Mouse (Mus musculus) ES-E14 (cell line): ENCODE data around the gene Mapkbp1. TPM values are rescaled to one million over a fixed set of nuclear protein-coding genes. Genes with fewer than 3 reads are reported as not detected.

Experiments
- DNase-seq: peaks from one replicate; pipeline ENCODE4 v3.0.0-alpha.2; 2013; ENCODE audit warnings: low read depth, low spot score
- H3K27ac ChIP-seq: 2 replicates; pipeline ENCODE4 v1.5.1; 2012; ENCODE audit warnings: low read depth, mild to moderate bottlenecking, low read length, moderate library complexity, mixed read lengths; ENCODE audit not compliant: poor library complexity, insufficient read depth, severe bottlenecking
- H3K36me3 ChIP-seq: 2 replicates; pipeline ENCODE4 v1.6.1; 2012; ENCODE audit warnings: mild to moderate bottlenecking, low read length, moderate library complexity, mixed read lengths; ENCODE audit not compliant: control insufficient read depth, poor library complexity, insufficient read depth, severe bottlenecking
- H3K4me1 ChIP-seq, 2 experiments: fragments of 150-350 bp in 1 of 2; sonication (generic) in 1 of 2; 2 replicates each; pipeline ENCODE4 v1.6.1; 2012; ENCODE audit warnings: low read length in 2 of 2, mild to moderate bottlenecking in 1 of 2, mixed read lengths in 1 of 2; ENCODE audit not compliant: control insufficient read depth in 2 of 2, insufficient read depth in 2 of 2, poor library complexity in 1 of 2
- H3K4me3 ChIP-seq, 2 experiments: fragments of 150-350 bp in 1 of 2; sonication (generic) in 1 of 2; 2 replicates each; pipeline ENCODE4 v1.5.1; 2012; ENCODE audit warnings: low read length in 2 of 2, low read depth in 1 of 2, mild to moderate bottlenecking in 1 of 2, mixed read lengths in 1 of 2; ENCODE audit not compliant: insufficient read depth in 1 of 2, poor library complexity in 1 of 2, severe bottlenecking in 1 of 2
- H3K9ac ChIP-seq: 2 replicates; pipeline ENCODE4 v1.6.1; 2012; ENCODE audit warnings: low read depth, mild to moderate bottlenecking, low read length, mixed read lengths; ENCODE audit not compliant: poor library complexity, insufficient read depth, severe bottlenecking
- H3K9me3 ChIP-seq: fragments of 150-350 bp; sonication (generic); 2 replicates; pipeline ENCODE4 v1.6.1; 2012; ENCODE audit warnings: low read depth, mild to moderate bottlenecking, low read length; ENCODE audit not compliant: control insufficient read depth, insufficient read depth
- CHD2 ChIP-seq: IDR thresholded peaks from 2 replicates; pipeline ENCODE4 v1.6.1; 2014; ENCODE audit warnings: mild to moderate bottlenecking, low read depth, low read length, inconsistent platforms
- HCFC1 ChIP-seq: IDR thresholded peaks from 2 replicates; pipeline ENCODE4 v1.6.1; 2012; ENCODE audit warnings: low read length, inconsistent platforms, borderline replicate concordance; ENCODE audit not compliant: insufficient read depth
- MAFK ChIP-seq: IDR thresholded peaks from 2 replicates; pipeline ENCODE4 v1.6.1; 2014; ENCODE audit warnings: mild to moderate bottlenecking, low read depth, low read length, inconsistent platforms; ENCODE audit not compliant: insufficient read depth
- ZC3H11A ChIP-seq: IDR thresholded peaks from 2 replicates; pipeline ENCODE4 v1.6.1; 2012; ENCODE audit warnings: low read depth, mild to moderate bottlenecking, inconsistent platforms, low read length, borderline replicate concordance
- ZNF384 ChIP-seq: IDR thresholded peaks from 2 replicates; pipeline ENCODE4 v1.6.1; 2012; ENCODE audit warnings: low read depth, low read length, inconsistent platforms
- in situ Hi-C, 2 experiments: fragments of 600-800 bp; cut with MboI; formaldehyde crosslinking; loops; one replicate each; pipeline ENCODE4 v1.15.1; 2025; ENCODE audit warnings: low sequenced_read_pairs in 2 of 2, inconsistent platforms in 1 of 2; ENCODE audit not compliant: unreplicated experiment in 2 of 2
- total RNA-seq: library from RNA; depleted of rRNA; stranded (reverse); fragments of 300-350 nt; gene quantifications from 2 replicates; pipeline ENCODE4 v1.2.3, GENCODE M21; 2012

Gene Mapkbp1
- total RNA-seq, 1 experiment, result 7.0 TPM

DNA sequence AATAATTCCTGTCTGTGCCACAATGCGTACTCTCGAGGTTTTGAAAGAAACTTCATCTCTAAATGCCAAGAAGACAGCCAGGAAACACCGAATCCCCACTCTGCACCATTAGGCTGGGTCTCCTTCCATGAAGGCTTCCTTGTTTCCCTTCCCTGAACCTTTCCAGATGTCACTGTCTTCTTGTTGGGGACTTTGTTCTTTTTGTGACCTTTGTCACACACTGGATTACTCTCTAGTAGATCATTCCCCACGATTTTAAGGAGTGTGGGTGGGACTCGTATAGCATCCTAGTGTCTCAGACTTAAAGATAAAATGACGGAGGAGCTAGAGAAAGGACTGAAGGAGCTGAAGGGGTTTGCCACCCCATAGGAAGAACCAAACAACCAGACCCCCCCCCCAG is 18.4 kb downstream of the Mapkbp1 start:
- H3K4me3 ChIP-seq, result no peak overlapping the region
- in situ Hi-C loops, result no loop called here
- no peak overlapping the region for H3K27ac ChIP-seq
- peaks cover 2% of the 10 kb centered on the region; the same call in 1 of the 2 replicates for H3K36me3 ChIP-seq
- no peaks in the 10 kb centered on the region for H3K9me3 ChIP-seq
- TF ChIP-seq ZNF384 (no peak), MAFK (no peak), ZC3H11A (no peak), CHD2 (no peak), HCFC1 (no peak)
- H3K9ac ChIP-seq, result no peak overlapping the region
- H3K4me1 ChIP-seq, result peaks cover 2 to 6% of the 10 kb centered on the region in 2 experiments; a peak in 1 of 4 replicates
- DNase-seq, result no peak

DNA sequence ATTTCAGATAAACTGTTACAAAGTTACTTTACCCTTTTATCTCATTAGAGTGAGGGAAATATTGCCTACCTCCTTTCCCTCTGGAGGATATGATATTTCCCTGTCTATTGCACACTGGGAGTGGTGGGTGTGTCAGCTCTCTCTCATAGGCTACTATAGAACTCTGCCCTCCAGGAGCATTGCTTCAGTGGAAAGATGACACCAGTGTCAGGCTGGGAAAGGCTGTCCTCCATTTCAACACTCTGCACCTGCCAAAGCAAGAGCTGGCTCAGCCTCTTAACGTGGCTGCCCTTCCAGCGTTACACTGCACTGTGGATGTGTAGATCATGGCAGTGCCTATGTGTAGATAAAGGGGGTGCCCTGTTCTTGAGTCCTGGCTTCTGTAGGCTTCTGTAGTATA is 19.9 kb downstream of the Mapkbp1 start:
- in situ Hi-C loops, result no loop called here
- H3K36me3 ChIP-seq, result peaks cover 2% of the 10 kb centered on the region; the same call in 1 of the 2 replicates
- no peak overlapping the region for H3K9ac ChIP-seq

DNA sequence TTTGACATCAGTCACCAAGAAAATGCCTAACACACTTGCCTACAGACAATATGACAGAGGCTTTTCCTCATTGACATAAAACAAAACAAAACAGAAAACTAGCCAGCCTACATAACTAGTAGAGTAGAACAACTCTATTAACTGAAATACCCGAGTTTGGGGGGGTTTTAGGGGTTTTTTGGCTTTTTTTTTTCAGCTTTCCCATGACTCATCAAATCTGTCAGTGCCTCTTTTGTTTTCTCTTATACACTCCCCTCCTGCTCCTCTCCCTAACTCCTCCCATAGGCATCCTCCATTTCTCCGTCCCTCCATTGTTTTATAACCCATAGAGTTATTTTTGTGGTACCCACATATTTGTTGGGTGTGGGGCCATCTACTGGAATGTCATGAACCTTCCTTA is 21.0 kb downstream of the Mapkbp1 start:
- Histone ChIP-seq H3K27ac (no peak overlapping the region), H3K4me3 (no peak overlapping the region), H3K9ac (no peak overlapping the region), H3K4me1 (peaks cover 0 to 3% of the 10 kb centered on the region in 2 experiments; a peak in 1 of 4 replicates), H3K36me3 (peaks cover 2% of the 10 kb centered on the region; the same call in 1 of the 2 replicates), H3K9me3 (no peaks in the 10 kb centered on the region)
- TF ChIP-seq ZC3H11A (no peak), MAFK (peak; percentile 70), CHD2 (no peak), ZNF384 (peak; percentile 55; the same call in 1 of the 2 replicates)
- no peak for DNase-seq
- in situ Hi-C loops, result no loop called here

More for the DNA sequence above, 19.9 kb downstream of the Mapkbp1 start:
- H3K4me1 ChIP-seq, result peaks cover 0 to 3% of the 10 kb centered on the region in 2 experiments; a peak in 1 of 4 replicates
- TF ChIP-seq CHD2 (no peak), ZNF384 (no peak), HCFC1 (no peak), MAFK (no peak), ZC3H11A (no peak)
- H3K4me3 ChIP-seq, result no peak overlapping the region
- DNase-seq, result no peak
- no peak overlapping the region; the same call in 1 of the 2 replicates for H3K27ac ChIP-seq
- H3K9me3 ChIP-seq, result no peaks in the 10 kb centered on the region

DNA sequence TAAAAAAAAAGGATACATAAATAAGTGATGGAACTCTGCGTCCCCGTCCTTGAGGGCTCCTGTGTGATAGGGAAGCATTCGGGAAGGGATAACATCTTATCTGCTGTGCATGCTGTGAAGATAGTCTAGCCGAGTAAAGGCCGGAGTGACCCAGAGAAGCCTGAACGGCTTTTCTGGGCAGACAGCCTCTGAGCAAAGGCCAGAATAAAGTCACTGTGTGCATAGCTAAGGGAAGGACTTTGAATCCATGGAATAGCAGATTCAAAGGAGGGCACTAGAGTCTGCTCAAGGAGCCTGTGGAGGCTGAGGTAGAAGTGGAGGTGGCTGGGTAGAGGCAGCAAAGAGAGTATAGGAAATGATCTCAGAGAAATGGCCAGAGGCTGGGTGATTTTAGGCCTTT is 22.3 kb downstream of the Mapkbp1 start:
- Histone ChIP-seq H3K9ac (no peak overlapping the region), H3K27ac (no peak overlapping the region), H3K9me3 (no peaks in the 10 kb centered on the region), H3K36me3 (peaks cover 2% of the 10 kb centered on the region; the same call in 1 of the 2 replicates), H3K4me3 (no peak overlapping the region), H3K4me1 (peaks cover 0 to 3% of the 10 kb centered on the region in 2 experiments; a peak in 1 of 4 replicates)
- DNase-seq, result no peak
- in situ Hi-C loops, result no loop called here
- no peak for TF ChIP-seq ZNF384
- TF ChIP-seq HCFC1, result no peak
- no peak for TF ChIP-seq CHD2
- TF ChIP-seq MAFK, result no peak
- no peak for TF ChIP-seq ZC3H11A
